Mouse (Mus musculus) C2C12 (cell line): Measurements from ENCODE around the gene Bmp15. TPM values are rescaled to one million over a fixed set of nuclear protein-coding genes. Genes with fewer than 3 reads are reported as not detected.

Experiments
- H3K27me3 ChIP-seq: one replicate; pipeline ENCODE4 v1.6.1; 2011; ENCODE audit not compliant: control insufficient read depth, insufficient read depth, insufficient read length
- H3K36me3 ChIP-seq: one replicate; pipeline ENCODE4 v1.6.1; 2011; ENCODE audit not compliant: control insufficient read depth, insufficient read depth
- H3K4me3 ChIP-seq: one replicate; pipeline ENCODE4 v1.5.1; 2011; ENCODE audit warnings: mild to moderate bottlenecking, control low read depth; ENCODE audit not compliant: poor library complexity, insufficient read depth, severe bottlenecking
- H3K79me2 ChIP-seq: one replicate; pipeline ENCODE4 v1.6.1; 2011; ENCODE audit not compliant: control insufficient read depth, insufficient read depth
- H3K79me3 ChIP-seq: one replicate; pipeline ENCODE4 v1.6.1; 2011; ENCODE audit warnings: low read depth, control low read depth
- H3ac ChIP-seq: one replicate; pipeline ENCODE3; 2011; ENCODE audit warnings: low read depth; ENCODE audit not compliant: control insufficient read depth, insufficient read length
- CEBPB ChIP-seq: IDR thresholded peaks from one replicate; pipeline ENCODE4 v1.6.1; 2011; ENCODE audit warnings: low read depth, mild to moderate bottlenecking, control low read depth, moderate library complexity
- CTCF ChIP-seq: IDR thresholded peaks from one replicate; pipeline ENCODE4 v1.5.1; 2011; ENCODE audit not compliant: control insufficient read depth, insufficient read depth, insufficient read length
- FOSL1 ChIP-seq: IDR thresholded peaks from one replicate; pipeline ENCODE4 v1.8.0; 2011; ENCODE audit warnings: mild to moderate bottlenecking, low read length; ENCODE audit not compliant: poor library complexity, insufficient read depth, severe bottlenecking
- MAX ChIP-seq: IDR thresholded peaks from one replicate; pipeline ENCODE4 v1.6.1; 2011; ENCODE audit warnings: mild to moderate bottlenecking, control low read depth
- MYOD1 ChIP-seq: IDR thresholded peaks from one replicate; pipeline ENCODE4 v1.6.1; 2011; ENCODE audit warnings: low read depth; ENCODE audit not compliant: control insufficient read depth, insufficient read length
- MYOG ChIP-seq: IDR thresholded peaks from one replicate; pipeline ENCODE4 v1.6.1; 2011; ENCODE audit not compliant: control insufficient read depth, insufficient read length; ENCODE audit errors: extremely low read depth
- USF1 ChIP-seq: IDR thresholded peaks from one replicate; pipeline ENCODE4 v1.6.1; 2011; ENCODE audit warnings: low read depth, mild to moderate bottlenecking, control low read depth, moderate library complexity
- long read RNA-seq, 2 experiments: library from polyadenylated mRNA; unstranded; transcript quantifications; one replicate each; pipeline ENCODE4 v2.0.0; 2019 to 2020
- polyA plus RNA-seq: library from polyadenylated mRNA; unstranded; fragments of >200 nt; fragmentation: generic; extraction: Trizol; gene quantifications from one replicate; pipeline ENCODE4 v1.2.1, GENCODE M21; 2012; ENCODE audit warnings: missing spikeins

The Bmp15 gene
- not detected for polyA plus RNA-seq
- long read RNA-seq, experiment 1: 0 reads
- long read RNA-seq, experiment 2: 0 reads

- H3K79me2 ChIP-seq: no peaks in the 10 kb centered on the region
- H3K79me3 ChIP-seq: no peaks in the 10 kb centered on the region
- no peak within 1 kb of the TSS for H3K4me3 ChIP-seq
- no peak for TF ChIP-seq USF1
- no peak for TF ChIP-seq MYOD1
- no peak for TF ChIP-seq MAX
- TF ChIP-seq FOSL1: no peak
- TF ChIP-seq CTCF: no peak
- no peak for TF ChIP-seq CEBPB
- no peak for TF ChIP-seq MYOG
- H3K27me3 ChIP-seq: no peaks in the 10 kb centered on the region
- no peaks in the 10 kb centered on the region for H3K36me3 ChIP-seq
- no peak within 1 kb of the TSS for H3ac ChIP-seq
Observed at GRCm38 (mm10) chrX:6320621-6321020, at the start of gene Bmp15. TSS of gene Bmp15 (minus strand) at chrX:6320721.

- no peak for TF ChIP-seq USF1
- Histone ChIP-seq H3K36me3 (no peaks in the 10 kb centered on the region), H3K27me3 (no peaks in the 10 kb centered on the region), H3K79me3 (no peaks in the 10 kb centered on the region), H3K79me2 (no peaks in the 10 kb centered on the region), H3K4me3 (no peak overlapping the region), H3ac (no peak overlapping the region)
Observed at GRCm38 (mm10) chrX:6368822-6369221, 48.3 kb upstream of the Bmp15 start.

GRCm38 (mm10) chrX:6357503-6358114 lies 37.1 kb upstream of the Bmp15 start:
- H3K27me3 ChIP-seq: no peaks in the 10 kb centered on the region
- no peaks in the 10 kb centered on the region for H3K79me3 ChIP-seq
- TF ChIP-seq USF1 (no peak), MAX (no peak), CTCF (no peak), CEBPB (no peak), MYOG (no peak), FOSL1 (no peak), MYOD1 (no peak)
- H3K79me2 ChIP-seq: no peaks in the 10 kb centered on the region
- no peaks in the 10 kb centered on the region for H3K36me3 ChIP-seq
- H3ac ChIP-seq: no peak overlapping the region
- no peak overlapping the region for H3K4me3 ChIP-seq

GRCm38 (mm10) chrX:6356876-6357275 lies 36.4 kb upstream of the Bmp15 start:
- TF ChIP-seq FOSL1: no peak
- TF ChIP-seq CTCF: no peak
- no peak for TF ChIP-seq MYOD1
- TF ChIP-seq MAX: no peak
- TF ChIP-seq MYOG: no peak
- no peak for TF ChIP-seq CEBPB
- no peak for TF ChIP-seq USF1
- Histone ChIP-seq H3ac (no peak overlapping the region), H3K79me2 (no peaks in the 10 kb centered on the region), H3K79me3 (no peaks in the 10 kb centered on the region), H3K27me3 (no peaks in the 10 kb centered on the region), H3K36me3 (no peaks in the 10 kb centered on the region), H3K4me3 (no peak overlapping the region)

GRCm38 (mm10) chrX:6345273-6345959 lies 24.9 kb upstream of the Bmp15 start:
- Histone ChIP-seq H3K79me2 (no peaks in the 10 kb centered on the region), H3K79me3 (no peaks in the 10 kb centered on the region), H3K4me3 (no peak overlapping the region), H3K36me3 (no peaks in the 10 kb centered on the region), H3K27me3 (no peaks in the 10 kb centered on the region), H3ac (no peak overlapping the region)
- no peak for TF ChIP-seq CEBPB
- no peak for TF ChIP-seq USF1
- TF ChIP-seq CTCF: no peak
- no peak for TF ChIP-seq MYOG
- no peak for TF ChIP-seq FOSL1
- TF ChIP-seq MAX: no peak
- TF ChIP-seq MYOD1: no peak

- Histone ChIP-seq H3K79me2 (no peaks in the 10 kb centered on the region), H3K36me3 (no peaks in the 10 kb centered on the region), H3K4me3 (no peak overlapping the region), H3ac (no peak overlapping the region), H3K79me3 (no peaks in the 10 kb centered on the region), H3K27me3 (no peaks in the 10 kb centered on the region)
- no peak for TF ChIP-seq CEBPB
- TF ChIP-seq USF1: no peak
- TF ChIP-seq CTCF: no peak
- no peak for TF ChIP-seq MAX
- TF ChIP-seq FOSL1: no peak
- TF ChIP-seq MYOD1: no peak
- TF ChIP-seq MYOG: no peak
Observed at GRCm38 (mm10) chrX:6324056-6324455, 3.5 kb upstream of the Bmp15 start.
